Mouse (Mus musculus): ENCODE measurements around the gene Lpin2.

The Lpin2 gene

DNA sequence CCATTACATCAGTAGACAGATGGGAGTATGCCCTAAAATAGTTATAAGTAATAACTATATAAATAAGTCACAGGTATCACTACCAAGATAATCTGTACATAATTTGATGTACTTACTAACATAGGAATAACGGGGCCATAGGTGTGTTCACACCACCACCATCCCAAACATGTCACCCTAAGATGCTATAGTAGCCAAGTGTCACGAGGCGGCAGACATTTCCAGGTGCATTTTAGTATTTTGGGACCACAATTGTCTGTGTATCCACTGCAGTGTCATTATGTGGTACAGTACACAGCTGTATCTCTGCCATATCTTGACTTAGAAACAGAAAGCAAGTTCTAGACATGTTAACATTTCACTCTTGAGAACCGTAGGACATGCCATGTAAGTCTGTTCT is 50.9 kb downstream of the Lpin2 start:
- DNase-seq = no peak

DNA sequence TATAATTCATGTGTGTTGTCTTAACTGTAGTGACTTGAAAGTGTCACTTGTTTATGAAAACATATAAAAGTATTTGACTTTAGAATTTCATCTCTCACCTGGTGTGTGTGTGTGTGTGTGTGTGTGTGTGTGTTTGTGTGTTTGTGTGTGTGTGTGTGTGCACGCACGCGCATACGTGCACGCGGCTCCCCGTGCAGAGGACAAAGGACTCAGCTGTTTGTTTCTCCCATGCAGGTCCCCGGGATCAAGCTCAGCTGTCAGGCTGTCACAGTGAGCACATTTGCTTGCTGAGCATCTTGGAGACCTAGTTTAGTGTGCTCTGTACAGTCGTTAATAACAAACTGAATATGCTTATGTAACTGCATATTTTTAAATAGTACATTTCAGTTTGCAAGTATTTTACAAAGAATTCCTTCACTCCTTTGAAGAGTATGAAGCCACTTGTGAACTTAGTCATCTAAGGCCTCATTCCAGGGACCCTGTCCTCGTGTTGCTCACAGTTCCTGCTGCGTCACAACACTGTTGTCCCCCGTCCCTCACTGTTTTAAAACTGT is 51.8 kb downstream of the Lpin2 start:
- DNase-seq = no peak

DNA sequence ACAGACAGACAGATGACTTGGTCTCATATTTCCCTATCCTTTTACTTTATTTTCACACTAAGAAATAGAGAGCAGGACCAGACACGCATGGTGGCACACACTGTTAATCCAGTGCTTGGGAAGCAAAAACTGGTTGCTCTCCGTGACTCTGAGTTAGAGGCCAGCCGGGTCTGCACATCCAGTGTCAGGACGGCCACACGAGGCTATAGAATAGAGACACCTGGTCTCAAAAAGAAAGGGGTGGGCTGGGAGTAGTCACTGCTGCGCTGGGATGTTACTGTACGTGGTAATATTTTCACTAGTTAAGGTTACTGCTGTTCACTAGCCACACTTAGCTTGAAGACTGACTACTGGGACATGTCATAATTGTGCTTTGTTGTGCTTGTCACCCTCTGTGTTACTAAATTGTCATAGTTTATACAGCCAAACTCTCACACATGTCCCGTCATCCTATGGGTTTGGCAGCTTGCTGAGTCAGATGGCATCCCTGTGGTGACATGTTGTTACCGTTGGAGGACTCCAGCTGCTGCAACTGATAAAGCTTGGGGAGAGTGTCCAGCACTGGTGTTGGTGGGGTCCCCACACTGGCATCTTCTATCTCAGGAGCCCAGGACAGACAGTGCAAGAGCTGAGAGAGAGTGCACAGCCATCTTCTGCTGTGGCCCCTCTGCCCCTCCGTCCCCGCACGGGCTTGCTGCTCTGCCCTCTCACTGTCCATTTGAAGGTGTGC is 53.0 kb downstream of the Lpin2 start:
- DNase-seq = no peak

DNA sequence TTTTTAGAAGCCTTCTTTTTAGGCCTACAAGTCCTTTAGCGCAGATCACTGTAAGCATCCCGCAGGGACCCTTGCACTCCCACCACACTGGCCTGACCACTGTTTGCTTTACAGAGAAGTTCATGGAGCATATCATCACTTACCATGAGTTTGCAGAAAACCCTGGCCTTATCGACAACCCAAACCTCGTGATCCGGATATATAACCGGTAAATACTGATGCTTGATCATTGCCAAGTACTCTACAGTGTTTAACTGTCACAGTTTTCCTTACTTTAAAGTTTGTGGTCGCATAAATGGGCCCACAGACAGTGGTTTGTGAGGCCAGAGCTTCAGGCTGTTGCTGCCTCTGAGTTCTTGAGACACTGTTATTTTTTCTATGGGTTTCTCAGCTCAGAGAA is 56.1 kb downstream of the Lpin2 start:
- no peak for DNase-seq

DNA sequence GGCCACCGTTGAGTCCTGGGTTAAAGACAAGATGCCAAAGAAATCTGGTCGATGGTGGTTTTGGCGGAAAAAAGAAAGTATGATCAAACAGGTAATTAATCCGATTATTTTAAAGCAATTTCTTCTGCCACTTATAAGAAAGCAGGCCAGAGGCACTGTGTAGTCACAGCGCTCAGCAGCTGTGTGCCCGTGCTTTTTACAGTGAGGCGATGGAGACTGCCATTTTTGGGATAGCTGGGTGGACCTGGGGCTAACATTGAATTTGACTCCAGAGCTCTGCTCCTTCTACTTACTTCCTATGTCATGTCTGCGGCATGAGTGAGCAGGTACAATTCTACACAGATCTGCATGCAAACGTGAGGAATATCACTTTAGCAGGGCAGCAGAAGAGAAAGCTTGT is 58.5 kb downstream of the Lpin2 start:
- no peak for DNase-seq

DNA sequence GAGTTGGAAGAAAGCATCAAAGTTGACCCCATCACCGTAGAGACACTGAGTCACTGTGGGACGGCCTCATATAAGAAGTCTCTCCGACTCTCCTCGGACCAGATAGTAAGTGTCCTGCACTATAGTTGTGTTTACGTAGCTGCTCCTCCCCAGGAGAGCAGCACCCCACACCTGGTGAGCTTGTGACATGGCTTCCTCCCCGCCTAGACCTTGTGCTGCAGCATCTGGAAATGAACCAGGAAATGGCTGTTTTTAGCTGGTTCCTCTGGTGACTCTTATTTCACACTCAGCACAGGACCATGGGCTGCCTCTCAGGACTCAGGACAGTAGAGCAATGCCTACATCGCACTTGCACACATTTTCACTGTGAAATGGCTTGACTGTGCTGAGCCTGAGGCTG is 60.3 kb downstream of the Lpin2 start:
- DNase-seq = no peak

DNA sequence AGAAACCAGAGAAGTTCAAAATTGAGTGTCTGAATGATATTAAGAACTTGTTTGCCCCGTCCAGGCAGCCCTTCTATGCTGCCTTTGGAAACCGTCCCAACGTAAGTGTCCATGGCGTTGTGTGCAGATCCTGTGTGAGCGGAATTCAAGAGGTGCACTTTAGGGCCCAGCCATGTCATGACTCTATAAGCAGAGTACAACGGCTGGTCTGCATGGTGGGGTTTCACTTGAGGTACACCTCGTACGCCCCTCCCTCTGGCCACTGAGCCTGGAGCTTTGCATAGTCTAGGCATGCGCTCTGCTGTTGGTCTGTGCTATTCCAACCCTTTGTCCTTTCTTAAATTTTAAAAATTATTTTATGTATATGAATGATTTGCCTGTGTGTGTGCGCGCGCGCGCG is 62.8 kb downstream of the Lpin2 start:
- DNase-seq = no peak

DNA sequence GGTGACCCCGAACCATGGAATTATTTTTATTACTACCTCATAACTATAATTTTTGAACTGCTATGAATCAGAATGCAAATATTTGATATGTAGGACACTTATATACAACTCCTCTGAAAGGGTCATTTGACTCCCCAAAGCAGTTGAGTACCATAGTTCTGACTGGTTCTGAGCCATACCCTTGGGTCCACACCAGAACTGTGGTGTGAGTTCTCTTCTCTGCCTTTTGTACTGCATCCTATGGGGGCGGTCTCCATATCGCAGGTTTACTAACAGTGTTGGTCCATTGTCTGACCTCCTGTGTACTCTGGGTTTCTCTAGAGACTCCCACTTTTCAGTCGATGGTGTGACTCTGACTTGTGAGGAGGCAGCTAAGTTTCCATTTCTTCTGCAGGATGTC is 63.7 kb downstream of the Lpin2 start:
- no peak for DNase-seq

DNA sequence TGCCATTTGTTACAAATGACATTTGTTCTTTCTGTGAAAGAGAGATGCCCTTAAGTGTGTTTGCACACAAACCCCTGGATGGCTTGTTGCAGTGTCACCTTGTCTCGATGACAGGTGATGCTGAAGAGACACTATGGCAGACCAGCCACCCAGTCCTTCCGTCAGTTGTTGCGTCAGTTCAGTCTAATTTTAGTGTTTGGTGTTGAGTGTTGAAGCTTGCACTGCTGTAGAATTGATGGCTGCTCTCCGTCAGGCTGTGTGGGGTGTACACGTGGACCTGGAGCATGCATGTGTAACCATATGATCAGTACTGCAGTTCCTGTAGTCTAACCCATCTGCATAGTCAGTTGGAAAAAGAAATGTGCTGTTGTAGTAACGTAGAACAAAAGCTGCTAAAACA is 66.6 kb downstream of the Lpin2 start:
- DNase-seq = no peak

DNA sequence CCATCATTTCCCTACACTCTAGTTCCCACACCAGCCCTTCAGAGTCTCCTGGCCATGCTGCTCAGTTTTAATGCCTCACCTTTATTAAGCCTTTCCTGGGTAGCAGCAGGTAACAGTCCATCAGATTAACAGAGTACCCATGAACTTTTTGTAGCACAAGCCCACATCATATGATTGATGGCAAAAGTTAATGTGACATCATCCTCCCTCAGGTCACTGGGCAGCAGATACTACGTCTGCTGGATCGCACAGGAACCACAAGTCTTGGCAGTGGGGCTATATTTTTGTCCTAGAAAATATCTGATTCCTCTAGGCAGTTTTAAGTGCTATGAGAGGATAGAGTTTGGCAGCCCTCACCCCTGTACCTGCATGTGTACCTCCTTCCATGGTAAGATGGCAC is 67.7 kb downstream of the Lpin2 start:
- no peak for DNase-seq

DNA sequence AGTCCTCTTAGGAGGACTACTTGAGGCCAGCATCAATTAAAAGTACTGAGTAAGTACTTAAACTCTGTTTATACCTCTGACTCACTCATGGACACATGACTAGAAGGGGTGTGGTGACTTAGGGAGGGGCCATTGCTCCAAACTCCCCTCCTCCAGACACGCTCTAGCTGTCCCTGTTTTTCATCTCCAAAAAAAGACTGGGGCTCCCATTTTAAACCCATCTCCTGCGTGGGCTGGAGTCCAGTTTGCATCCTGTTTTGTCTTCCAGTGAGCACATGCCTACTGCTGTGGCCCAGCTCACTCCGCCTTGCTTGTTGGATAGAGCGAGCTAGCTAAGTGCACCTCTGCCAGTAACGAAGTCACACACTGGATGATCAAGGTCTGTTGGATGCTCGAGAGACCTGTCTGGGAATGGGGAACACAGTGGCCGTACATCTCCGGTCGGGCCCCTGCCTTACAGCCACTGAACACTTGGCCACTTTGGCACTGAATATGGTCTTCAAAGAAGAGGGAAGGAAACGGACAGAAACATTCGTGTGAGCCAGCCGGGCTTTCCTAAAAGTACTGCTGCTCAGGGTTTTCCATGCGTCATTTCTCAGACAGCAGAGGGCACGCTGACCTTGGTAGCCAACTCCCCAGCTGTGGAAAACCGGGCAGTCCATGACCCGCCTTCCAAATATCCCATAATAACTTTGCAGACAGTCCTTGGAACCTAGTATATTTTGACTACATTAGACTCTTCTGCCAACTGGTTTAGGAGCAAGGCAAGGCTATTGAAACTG is 68.7 kb downstream of the Lpin2 start:
- DNase-seq = peak; percentile 30 to 35

DNA sequence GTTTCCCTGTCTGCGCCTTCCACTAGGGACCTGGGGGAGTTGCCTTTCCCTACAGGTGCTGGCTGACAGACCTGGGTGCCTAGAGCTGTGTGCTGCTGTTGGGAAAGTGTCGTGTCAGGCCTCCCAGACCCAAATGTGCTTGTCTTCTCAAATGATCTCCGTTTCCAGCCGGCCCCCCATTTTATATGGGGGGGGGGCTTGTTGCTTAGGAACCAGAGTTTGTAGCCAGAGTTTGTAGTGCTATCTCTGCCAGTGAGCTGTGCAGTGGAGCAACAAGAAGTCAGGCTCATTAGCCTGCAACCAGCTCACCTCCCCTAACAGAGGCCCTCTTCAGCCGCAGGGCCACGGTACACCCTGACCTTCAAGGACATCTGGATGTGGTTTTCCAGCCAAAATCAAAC is 69.2 kb downstream of the Lpin2 start:
- peak; percentile 23 to 40 for DNase-seq

DNA sequence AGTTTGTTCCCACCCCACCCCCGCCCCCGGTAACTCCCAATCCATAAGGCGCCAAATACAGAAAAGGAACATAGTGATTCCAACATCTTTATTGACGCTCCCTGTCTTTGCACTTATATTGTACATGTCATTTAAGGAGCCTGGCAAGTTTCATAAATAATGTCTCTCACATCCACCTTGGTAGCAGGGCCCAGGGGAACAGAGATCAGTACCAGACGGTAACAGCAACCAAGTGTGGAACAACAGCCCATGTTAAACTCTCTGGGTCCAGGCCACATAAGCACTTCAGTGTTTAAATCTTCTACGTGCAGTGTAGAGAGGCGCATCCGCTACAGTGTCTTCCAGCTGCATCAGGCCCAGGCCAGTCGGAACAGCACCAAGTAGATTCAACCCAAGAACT is 69.7 kb downstream of the Lpin2 start:
- no peak for DNase-seq

DNA sequence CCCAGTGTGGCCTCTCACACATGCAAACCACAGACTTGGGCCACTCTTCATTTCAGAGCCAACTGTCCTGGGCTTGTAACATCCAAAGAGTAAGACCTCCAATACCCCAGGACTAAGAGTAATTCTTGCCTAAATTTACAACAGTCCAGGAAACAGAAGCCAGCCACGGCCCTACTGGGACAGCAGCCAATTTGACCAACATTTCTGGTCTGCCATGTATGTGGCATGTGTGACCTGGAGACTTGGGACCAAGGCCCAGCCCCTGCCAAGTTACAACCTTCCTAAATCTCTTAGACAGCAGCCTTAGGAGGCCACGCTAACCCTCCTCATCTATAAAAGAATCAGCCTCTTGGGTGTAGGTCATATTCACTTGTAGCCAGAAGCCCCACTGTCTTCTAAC is 71.0 kb downstream of the Lpin2 start:
- no peak for DNase-seq

DNA sequence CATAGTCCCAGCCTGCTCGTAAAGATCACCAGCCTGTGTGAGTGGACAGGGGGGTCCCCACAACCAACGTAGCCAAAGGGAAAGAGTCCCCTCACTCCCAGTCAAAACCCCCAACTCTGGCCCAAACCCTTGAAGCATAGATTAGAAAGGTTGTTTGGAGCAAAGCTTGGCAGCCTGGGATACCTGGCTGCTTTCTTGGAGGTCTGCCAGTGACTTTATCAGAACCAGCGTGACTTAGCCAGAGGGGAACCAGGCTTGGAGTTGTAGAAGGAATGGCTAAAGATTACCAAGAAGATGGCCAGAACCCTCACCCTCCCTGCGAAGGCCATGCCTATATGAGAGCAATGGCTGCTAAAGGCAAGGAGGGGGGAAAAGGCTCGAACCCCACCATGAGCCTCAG is 71.7 kb downstream of the Lpin2 start:
- peak; percentile 50 to 66 for DNase-seq

DNA sequence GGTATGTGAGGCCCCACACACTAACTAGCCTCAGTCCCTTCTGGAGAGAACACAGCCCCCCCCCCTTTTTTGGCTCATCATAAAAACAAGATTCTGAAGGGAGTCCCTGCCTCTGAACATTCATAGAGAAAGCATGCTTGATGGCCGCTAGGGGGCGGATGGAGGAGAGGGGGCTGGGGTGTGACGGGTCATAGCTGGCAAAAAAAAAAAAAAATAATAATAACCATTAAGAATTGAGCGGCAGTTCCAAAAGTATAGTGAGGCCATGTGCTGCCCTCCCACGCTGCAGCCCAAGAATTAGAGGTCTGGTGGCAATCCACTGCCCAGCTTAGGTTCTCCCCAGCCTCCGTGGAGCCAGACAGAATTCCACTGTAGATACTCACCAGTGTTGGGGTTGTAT is 72.4 kb downstream of the Lpin2 start:
- DNase-seq = peak in 1 of 2 experiments; percentile 62

DNA sequence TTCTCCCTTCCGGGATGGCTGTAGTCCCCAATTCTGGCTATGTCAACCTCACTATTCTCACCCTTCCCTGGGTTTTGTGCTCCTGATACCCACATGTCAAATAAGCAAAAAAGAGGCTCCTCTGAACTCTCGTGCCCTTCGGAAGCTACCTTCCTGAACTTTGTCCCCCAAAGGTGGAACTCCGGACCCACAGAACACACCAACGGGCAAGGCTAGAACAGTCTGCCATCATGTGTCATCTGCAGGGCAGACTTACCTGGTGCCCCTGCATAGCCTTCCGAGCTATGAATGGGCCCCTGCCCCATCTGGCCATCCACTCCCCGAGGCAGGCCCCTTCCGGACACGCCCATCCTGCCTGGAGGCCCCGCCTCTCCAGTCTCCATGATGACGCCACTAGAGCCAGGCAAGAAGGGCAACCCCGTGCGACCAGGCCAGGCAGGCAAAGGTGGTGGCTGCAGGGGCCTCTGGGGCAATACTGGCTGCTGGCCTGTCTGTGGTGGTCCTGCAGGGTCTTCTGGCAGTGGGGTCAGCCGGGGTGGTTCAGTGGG is 73.8 kb downstream of the Lpin2 start:
- no peak for DNase-seq

DNA sequence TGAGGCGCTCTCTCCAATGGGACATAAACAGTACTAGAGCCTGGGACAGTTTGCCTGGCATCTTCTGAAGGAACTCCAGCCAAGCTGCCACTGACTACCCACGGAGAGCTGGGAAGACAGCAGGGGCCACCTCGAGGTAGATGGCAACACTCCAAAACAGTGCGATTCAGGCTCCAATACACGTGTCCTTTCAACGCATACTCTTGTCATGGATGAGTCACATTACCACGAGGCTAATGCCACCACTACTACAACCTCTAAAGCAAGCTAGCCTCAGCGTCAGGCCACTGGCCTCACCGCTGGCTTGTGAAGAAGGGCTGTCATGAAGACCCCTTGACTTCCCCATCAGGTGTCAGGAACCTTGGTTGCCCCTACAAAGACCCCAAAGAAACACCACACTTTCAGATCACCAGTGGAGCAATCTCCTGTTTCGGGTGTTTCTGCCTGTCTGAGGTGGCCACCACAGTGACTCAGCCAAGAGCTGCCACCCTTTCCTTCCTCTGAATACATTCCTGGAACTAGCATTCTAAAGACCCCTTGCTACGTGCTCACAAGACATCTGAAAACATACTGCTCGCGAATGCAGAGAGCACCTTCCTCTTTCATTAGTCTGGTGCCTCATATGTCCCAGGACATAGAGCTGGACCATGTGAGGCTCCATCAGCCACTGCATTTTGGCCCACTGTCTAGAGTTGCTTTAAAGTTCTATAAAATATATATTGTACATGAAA is 74.6 kb downstream of the Lpin2 start:
- DNase-seq = no peak

DNA sequence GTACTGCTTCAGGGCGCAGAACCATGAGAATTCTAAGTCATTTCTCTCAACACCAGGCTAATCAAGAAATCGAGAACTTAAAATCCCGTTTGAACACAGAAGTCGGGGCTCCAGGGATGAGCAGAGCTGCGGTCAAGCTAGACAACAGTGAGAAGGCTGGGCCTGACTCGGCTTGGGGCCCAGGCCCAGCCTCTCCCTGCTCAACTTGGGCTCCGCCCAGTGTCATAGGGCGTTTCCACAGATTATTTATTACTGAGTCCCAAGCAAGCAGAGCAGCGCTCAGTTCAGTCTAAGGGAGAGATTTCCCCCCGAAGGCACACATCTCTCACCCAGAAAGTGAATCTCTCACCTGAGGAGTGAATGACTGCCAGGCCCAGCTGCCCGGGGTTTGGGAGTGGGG is 77.4 kb downstream of the Lpin2 start:
- DNase-seq = peak; percentile 37 to 74

DNA sequence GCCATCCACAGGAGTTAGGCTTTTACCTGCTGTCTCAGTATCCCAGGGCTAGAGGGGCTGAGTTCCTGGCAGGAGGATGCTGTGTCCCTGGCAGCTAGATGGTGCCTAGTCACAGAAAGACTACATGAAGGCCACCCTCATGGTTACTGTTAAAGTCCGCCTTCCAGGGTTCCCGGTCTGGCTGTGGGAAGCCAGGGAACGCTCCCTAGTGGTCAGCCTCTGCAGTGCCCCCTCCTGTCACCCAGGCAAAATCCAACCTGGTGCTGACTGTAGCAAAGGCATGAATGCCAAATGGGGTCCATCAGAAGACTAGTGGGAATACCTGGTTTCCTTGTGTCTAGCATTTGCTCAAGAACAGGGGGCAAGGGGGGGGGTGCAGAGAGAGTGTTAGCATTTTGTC is 78.3 kb downstream of the Lpin2 start:
- DNase-seq = no peak

DNA sequence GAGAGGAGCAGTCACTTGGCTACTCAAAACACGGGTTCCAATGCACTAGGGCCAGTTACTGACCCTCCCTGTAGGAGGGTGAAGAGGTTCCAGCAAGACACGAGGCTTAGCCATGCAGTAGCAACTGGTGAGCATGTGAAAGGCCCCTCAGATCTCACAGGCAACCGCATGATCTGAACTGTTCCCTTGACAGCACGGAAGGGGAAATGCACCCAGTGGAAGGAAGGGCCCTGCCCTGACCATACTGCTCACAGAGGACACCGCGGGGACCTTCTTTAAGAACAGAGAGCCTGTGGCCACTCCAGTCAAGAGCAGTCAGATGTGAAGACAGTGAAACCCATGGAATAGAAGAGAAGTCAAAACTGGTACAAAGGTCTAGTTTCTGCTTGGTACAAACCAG is 80.8 kb downstream of the Lpin2 start:
- DNase-seq = no peak

DNA sequence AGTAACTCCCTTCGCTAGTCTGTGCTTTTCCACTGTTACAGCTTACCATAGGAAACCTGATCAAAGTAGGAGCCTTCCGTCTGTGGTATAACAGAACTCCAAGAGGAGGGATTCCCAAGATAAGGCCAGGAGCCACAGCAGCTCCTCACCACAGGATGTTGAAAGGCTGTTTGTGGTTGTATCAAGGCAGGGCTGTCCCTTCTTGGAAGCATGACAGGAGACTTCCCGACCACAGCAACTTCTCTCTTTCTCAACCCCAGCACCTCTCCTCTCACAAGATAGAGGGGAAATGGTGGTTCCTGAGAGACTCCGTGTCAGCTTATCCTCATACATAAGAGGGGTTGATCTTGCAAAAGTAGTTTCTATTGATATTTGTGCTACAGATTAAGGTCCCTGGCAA is 82.4 kb downstream of the Lpin2 start:
- DNase-seq = no peak

DNA sequence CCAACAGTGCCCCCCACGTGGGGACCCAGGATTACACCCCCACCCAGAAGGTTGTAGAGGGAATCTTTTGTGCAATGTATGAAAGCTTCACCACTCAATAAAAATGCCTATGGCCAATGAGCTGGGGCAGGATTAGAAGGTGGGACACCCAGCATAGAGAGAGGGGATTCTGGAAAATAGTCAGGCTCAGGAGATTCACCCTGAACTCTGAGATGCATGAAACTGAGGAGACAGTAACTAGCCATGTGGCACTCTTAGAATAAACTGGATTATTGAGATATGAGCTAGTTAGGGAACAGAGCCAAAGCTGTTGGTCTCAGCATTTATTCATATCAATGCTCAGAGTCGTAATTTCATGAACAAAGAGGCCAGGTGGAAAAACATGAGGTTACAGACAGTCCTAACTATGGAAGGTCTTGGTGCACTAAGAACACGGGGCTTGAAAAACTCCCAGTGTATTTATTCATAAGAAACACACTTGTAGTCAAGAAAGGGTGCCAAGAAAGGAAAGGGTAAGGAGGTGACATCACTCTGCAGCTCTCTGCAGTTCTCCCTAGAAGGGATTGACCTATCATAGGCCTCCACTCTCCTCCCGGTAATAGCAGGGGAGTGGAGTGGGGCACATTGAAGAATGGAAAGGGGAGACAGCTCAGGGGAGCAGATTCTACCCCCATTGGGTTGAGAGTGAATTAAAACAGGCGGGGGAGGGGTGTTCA is 83.1 kb downstream of the Lpin2 start:
- no peak for DNase-seq
